Mouse (Mus musculus) kidney, postnatal 10 days (tissue): ENCODE measurements at regions not wholly inside any gene's neighbourhood (a gene's known extent, or its start where the extent isn't known, plus 50 kb on each side); places are given as distances from the start of the nearest gene placed in this dataset.

ENCODE experiments used
- DNase-seq: peaks from one replicate; pipeline ENCODE4 v3.0.0; 2021; ENCODE audit warnings: mixed read lengths

DNA sequence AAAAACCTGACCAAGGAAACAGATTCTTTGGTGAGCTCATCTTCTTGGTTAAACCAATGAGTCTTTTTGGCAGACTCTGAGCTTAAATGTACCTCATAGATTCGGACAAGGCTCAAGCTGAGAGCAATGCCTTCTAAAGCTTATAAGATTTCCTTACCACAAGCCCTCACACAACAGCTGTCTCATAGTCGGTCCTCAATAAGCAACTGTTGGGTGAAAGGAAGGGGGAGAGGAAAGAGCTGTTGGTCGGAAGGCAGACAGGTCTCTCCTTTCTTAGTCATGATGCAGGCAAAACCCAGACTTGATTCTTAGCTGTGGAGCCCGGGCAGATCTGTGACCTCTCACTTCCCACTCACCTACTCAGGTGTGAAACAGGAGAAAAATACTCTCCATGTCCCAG is 50.8 kb upstream of the 1700016C15Rik start:
- no peak for DNase-seq
